Mouse (Mus musculus) heart, adult 10 weeks (tissue): Measurements from ENCODE around the gene Taldo1. TPM values are rescaled to one million over a fixed set of nuclear protein-coding genes. Genes with fewer than 3 reads are reported as not detected.

Experiments
- polyA plus RNA-seq: library from polyadenylated mRNA; stranded (reverse); fragments of 350-450 nt; fragmentation: Illumina TruSeq; extraction: RNeasy Lipid Tissue Mini Kit (QIAGEN cat#74804); gene quantifications from one replicate; pipeline ENCODE4 v1.2.3, GENCODE M21; 2014; ENCODE audit warnings: low read depth, low replicate concordance

Taldo1 gene
- 127 TPM for polyA plus RNA-seq

DNA sequence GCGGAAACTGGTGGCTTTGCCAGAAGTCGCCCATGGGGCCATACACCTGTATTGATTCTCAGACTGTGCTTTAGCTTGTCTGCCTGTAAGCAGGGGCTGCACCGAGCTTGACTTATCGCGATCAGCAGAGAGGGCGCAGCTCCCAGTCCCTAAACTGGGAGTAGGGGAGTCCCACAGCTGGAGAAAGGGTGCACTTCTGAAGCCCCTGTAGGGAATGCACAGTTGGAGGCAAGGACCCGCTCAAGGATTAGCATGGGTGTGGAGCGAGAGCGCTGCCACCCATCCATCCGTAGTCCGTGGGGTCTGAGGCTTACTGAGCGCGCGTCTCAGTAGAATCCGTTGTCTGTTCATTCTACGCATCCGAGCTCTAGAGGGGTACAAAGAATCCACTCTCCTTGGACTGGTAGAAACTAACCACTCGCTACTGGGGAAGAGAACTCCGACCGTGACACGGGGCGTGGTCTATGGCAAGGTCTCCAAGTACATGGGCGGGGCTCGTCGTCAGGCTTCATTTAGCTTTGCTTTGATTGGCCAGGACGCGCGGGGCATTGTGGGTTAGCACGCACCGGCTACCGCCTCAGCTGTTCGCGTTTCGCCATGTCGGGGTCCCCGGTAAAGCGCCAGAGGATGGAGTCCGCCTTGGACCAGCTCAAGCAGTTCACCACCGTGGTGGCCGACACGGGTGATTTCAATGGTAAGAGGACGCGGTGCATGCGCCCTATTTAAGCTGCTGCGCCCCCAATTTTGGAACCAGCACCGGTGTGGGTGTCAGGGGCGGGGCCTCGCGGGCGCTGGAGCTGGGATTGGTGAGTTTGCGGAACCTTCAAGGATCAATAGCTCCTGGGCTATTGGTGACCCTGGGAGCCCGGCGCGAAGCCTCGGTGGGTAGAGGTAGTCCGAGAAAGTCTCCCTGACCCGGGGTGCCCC, at the start of gene Taldo1:
Gene Taldo1 (plus strand): TSS at position 575 of the 927 bp plus-strand sequence.

DNA sequence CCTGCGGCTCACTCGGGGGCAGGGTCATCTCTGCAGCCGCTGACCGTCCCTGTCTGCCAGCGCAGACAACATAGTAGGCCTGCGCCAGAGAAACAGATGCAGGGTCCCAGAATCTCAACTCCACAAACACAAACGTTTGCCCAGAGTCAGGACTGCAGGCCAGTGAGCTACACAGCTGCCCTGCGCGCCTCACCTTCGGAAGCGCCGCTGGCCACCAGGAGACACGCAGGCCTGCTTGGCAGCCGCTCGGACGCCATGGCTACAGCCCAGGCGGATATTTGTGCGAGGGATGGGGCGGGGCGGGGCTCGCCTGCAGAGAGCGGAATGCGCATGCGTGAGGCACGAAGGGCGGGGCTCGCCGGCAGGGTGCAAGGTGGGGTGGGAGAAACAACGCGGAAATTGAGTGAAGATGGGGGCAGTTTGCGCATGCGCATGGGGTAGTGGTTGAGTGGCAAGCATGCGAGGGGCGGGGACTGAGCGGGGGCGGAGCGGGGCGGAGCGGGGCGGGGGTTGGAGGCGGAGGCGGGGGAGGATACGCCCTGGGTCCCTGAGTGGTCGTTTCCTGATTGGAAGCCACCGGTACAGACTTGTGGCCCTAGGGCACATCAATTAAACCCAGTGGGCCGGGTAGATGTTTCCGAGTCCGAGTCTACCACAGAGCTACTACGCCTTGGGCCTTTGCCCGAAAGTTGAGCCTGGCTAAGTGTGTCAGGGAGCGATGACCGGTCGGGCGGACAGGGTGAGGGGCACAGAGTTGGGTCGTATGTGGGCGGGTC, 22.0 kb downstream of the Taldo1 start, which contains the start of gene Gatd1:
Gene Gatd1 (minus strand): TSS at position 328 of the 776 bp plus-strand sequence.

DNA sequence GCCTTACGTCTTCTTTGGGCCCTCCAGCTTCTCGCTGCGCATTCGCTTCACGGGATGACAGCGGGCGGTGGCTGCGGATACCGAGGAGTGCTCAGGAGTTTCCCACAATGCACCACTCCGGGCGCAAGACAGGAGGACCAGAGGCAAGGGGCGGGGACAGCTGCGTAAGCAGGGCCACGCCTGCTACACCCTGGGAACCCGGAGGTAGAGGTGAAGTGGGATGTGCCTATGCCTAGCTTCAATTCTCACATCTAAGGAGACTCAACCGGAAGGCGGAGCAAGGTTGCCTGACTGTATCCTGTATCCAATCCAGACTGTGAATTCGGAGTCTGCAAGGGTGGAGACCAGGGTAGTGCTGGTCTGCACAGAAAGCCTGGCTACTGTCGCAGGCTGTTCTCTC, 37.3 kb downstream of the Taldo1 start, which contains the start of gene Cend1:
Gene Cend1 (minus strand): TSS at position 182 of the 400 bp plus-strand sequence.

DNA sequence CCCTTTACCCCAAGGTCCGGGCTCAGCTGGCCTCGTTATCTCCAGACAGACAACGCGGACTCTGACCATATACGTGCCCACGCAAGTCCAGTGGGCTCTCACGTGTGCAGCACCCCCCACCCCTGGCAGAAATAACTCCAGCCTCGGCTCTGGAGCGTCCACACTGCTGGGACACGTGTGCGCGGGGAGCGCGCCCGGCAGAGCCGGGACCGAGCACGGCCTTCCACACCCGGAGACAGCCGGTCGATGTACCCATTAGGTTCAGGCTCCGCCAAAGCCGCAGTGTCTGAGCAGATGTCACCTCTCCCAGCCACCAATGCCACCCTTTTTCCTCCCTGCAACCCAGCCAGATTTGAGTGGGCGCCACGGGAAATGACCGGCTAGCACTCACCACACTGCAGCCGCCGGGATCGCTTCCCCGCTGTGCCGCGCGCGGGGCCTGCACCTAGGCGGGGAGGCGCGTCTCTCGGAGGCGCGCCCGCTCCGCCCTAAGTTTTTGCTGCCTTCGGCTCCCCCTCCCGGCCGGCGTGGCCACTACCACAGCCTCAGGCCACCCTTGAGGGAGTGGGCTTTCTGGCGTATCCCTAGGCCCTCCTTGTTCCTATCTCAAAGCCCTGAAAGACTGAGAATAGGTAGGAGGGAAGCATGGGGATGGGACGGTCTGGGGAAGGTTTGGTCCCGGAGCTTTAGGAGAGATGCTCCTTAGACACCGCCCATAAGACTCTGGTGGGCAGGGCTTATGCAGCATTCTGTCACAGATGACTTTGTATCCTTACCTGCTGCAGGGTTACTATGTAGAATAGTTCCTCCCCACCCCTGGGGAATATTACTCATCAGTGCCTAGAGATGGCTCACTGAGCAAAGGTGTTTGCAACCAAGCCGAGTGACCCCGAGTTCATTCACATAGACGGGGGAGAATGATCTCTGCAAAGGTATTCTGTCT, 45.5 kb downstream of the Taldo1 start, which contains the start of gene Slc25a22:
Gene Slc25a22 (minus strand): TSS at position 715 of the 943 bp plus-strand sequence.

DNA sequence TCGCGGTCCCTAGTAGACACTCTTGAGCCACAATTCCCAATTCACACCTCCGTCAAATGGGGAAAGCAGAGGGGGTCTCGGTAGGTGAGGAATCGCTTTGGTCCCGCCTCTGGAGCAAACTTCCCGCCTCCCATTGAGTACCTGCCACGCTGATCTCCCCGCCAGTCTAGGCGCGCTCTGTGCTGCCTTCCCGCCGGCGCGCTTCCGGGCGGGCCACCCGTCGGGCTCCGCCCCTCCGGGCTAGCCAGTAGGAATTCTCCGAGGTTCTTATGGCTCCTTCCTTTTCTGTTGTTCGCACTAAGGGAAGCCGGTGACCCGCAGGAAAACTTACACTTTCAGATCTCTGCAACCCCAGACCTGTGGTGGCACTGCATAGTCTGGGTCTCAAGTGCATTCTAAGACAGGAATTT, 51.8 kb downstream of the Taldo1 start, which contains the start of gene Pidd1:
Gene Pidd1 (minus strand): TSS at position 198 of the 410 bp plus-strand sequence.

DNA sequence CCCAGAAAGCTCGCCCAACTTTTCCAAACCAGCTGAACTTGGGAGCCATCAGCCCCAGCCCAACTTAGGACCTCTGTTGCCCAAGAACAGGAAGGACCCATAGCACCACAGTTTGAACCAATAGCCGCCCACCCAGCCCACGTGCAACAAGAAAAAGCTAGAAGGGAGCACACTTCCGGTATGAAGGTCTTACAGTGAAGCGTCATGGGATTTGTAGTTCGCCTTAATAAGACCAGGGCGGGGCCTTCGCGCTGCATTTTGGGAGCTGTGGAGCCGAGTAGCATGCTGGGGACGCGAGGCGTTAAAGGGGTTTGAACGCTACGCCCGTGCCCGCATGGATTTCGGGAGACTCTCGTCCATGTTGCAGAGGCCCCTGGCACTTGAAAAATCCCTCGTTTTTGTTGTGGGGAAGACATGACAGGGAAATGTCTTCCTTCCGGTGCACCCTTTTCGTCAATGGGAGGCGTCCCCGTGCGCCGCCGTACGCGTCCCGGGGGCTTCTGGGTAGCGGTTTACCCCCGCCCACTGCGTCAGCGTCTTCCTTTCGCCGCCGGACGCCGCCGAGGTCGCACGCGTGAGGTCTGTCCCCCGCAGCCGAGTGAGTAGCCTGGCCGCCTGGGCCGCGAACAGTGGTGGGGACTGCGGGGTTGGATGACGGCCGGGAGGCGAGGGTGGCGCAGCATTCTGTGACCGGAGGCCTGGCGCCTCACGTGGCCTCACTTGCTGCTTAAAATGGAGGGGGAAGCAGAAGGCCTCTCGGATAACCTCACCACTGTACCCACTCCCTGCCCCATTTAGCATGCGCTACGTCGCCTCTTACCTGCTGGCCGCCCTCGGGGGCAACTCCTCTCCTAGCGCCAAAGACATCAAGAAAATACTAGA, 55.4 kb downstream of the Taldo1 start, which contains the start of gene Rplp2:
Gene Rplp2 (plus strand): TSS at position 261 of the 882 bp plus-strand sequence.

Other genes with a start within 250 kb of the Taldo1 start
- gene Rnh1, start 219.3 kb upstream of the Taldo1 start, polyA plus RNA-seq = 69.3 TPM
- gene Hras, start 198.2 kb upstream of the Taldo1 start, polyA plus RNA-seq = 59.1 TPM
- 2.6 TPM for gene Lrrc56, start 198.0 kb upstream of the Taldo1 start, polyA plus RNA-seq
- gene Lmntd2, start 178.1 kb upstream of the Taldo1 start, polyA plus RNA-seq = not detected
- 0.39 TPM for gene Rassf7, start 176.3 kb upstream of the Taldo1 start, polyA plus RNA-seq
- gene Phrf1, start 163.4 kb upstream of the Taldo1 start, polyA plus RNA-seq = 22.9 TPM
- 10.7 TPM for gene Irf7, start 125.7 kb upstream of the Taldo1 start, polyA plus RNA-seq
- not detected for gene Cdhr5, start 115.4 kb upstream of the Taldo1 start, polyA plus RNA-seq
- gene Sct, start 113.1 kb upstream of the Taldo1 start, polyA plus RNA-seq = not detected
- not detected for gene Drd4, start 100.2 kb upstream of the Taldo1 start, polyA plus RNA-seq
- 17.7 TPM for gene Deaf1, start 64.5 kb upstream of the Taldo1 start, polyA plus RNA-seq
- 27.8 TPM for gene Tmem80, start 64.5 kb upstream of the Taldo1 start, polyA plus RNA-seq
- 4.6 TPM for gene Eps8l2, start 53.3 kb upstream of the Taldo1 start, polyA plus RNA-seq
- gene Gatd1, start 21.9 kb downstream of the Taldo1 start, polyA plus RNA-seq = 15.8 TPM
- 2.8 TPM for gene Cend1, start 37.3 kb downstream of the Taldo1 start, polyA plus RNA-seq
- 48.3 TPM for gene Slc25a22, start 45.7 kb downstream of the Taldo1 start, polyA plus RNA-seq
- 1.4 TPM for gene Pidd1, start 51.8 kb downstream of the Taldo1 start, polyA plus RNA-seq
- 735 TPM for gene Rplp2, start 55.2 kb downstream of the Taldo1 start, polyA plus RNA-seq
- 449 TPM for gene Pnpla2, start 63.0 kb downstream of the Taldo1 start, polyA plus RNA-seq
- gene Cracr2b, start 68.9 kb downstream of the Taldo1 start, polyA plus RNA-seq = 35.1 TPM
- gene Cd151, start 75.2 kb downstream of the Taldo1 start, polyA plus RNA-seq = 248 TPM
- 55.2 TPM for gene Polr2l, start 82.9 kb downstream of the Taldo1 start, polyA plus RNA-seq
- 27.8 TPM for gene Tspan4, start 83.0 kb downstream of the Taldo1 start, polyA plus RNA-seq
- gene Chid1, start 147.7 kb downstream of the Taldo1 start, polyA plus RNA-seq = 27.4 TPM
- 33.0 TPM for gene Ap2a2, start 170.0 kb downstream of the Taldo1 start, polyA plus RNA-seq